Mouse (Mus musculus) testis, adult 2 months (tissue): ENCODE measurements around the gene Capzb.

Experiments used
- CTCF ChIP-seq: fragments of 200-500 bp; IDR thresholded peaks from 2 replicates; pipeline ENCODE4 v1.5.1; 2012; ENCODE audit warnings: low read depth, mild to moderate bottlenecking, inconsistent platforms, low read length, moderate library complexity; ENCODE audit not compliant: control insufficient read depth, insufficient read depth, insufficient replicate concordance
- POLR2A ChIP-seq: fragments of 200-500 bp; IDR thresholded peaks from 2 replicates; pipeline ENCODE4 v1.6.1; 2012; ENCODE audit warnings: low read depth, mild to moderate bottlenecking, inconsistent platforms, low read length, moderate library complexity; ENCODE audit not compliant: control insufficient read depth

- TF ChIP-seq CTCF (no peak), POLR2A (no peak)
Observed at GRCm38 (mm10) chr4:139234261-139234660, 41.6 kb downstream of the Capzb start.
